Mouse (Mus musculus) megakaryocyte, embryonic 14.5 days (primary cell): Measurements from ENCODE around the gene Cldn2.

ENCODE experiments used
- FLI1 ChIP-seq: IDR thresholded peaks from 2 replicates; pipeline ENCODE4 v1.6.1; 2012; ENCODE audit warnings: low read length, inconsistent platforms, mixed read lengths
- GATA1 ChIP-seq: IDR thresholded peaks from 3 replicates; pipeline ENCODE4 v1.6.1; 2012; ENCODE audit warnings: mixed read lengths, low read length, inconsistent platforms, borderline replicate concordance

- TF ChIP-seq GATA1, result no peak
- no peak for TF ChIP-seq FLI1
Measured at GRCm38 (mm10) chrX:139778886-139779285, 21.7 kb upstream of the Cldn2 start.
